Mouse (Mus musculus) layer of hippocampus, postnatal 25 days (tissue): ENCODE measurements around the gene Ccdc152. TPM values are rescaled to one million over a fixed set of nuclear protein-coding genes. Genes with fewer than 3 reads are reported as not detected.

Experiments
- DNase-seq, 2 experiments: peaks; one replicate each; pipeline ENCODE4 v3.0.0; 2022; ENCODE audit warnings: mixed read lengths in 2 of 2, low spot score in 1 of 2; ENCODE audit errors: extremely low spot score in 1 of 2
- total RNA-seq, 2 experiments: library from RNA; stranded (reverse); gene quantifications; 2 replicates each; pipeline ENCODE4 v1.2.3; 2021

The Ccdc152 gene
- total RNA-seq = not detected

GRCm38 (mm10) chr15:3303426-3303825 lies at the start of gene Ccdc152:
TSS of gene Ccdc152 (minus strand) at chr15:3303526.
- DNase-seq = no peak

GRCm38 (mm10) chr15:3349306-3350064 lies 46.2 kb upstream of the Ccdc152 start:
- no peak for DNase-seq

GRCm38 (mm10) chr15:3346682-3347081 lies 43.4 kb upstream of the Ccdc152 start:
- DNase-seq = no peak

GRCm38 (mm10) chr15:3344555-3344954 lies 41.2 kb upstream of the Ccdc152 start:
- DNase-seq = peak in 1 of 2 experiments; percentile 15

- DNase-seq = no peak
Observed at GRCm38 (mm10) chr15:3341806-3342582, 38.7 kb upstream of the Ccdc152 start.

GRCm38 (mm10) chr15:3339847-3340246 lies 36.5 kb upstream of the Ccdc152 start:
- DNase-seq = no peak

- DNase-seq = no peak
Observed at GRCm38 (mm10) chr15:3332517-3332916, 29.2 kb upstream of the Ccdc152 start.

- no peak for DNase-seq
Observed at GRCm38 (mm10) chr15:3331813-3332212, 28.5 kb upstream of the Ccdc152 start.

- no peak for DNase-seq
Observed at GRCm38 (mm10) chr15:3330291-3330690, 27.0 kb upstream of the Ccdc152 start.

- DNase-seq = no peak
Observed at GRCm38 (mm10) chr15:3323041-3323440, 19.7 kb upstream of the Ccdc152 start.

- no peak for DNase-seq
Observed at GRCm38 (mm10) chr15:3319929-3320328, 16.6 kb upstream of the Ccdc152 start.

GRCm38 (mm10) chr15:3316617-3317016 lies 13.3 kb upstream of the Ccdc152 start:
- DNase-seq = no peak

- no peak for DNase-seq
Observed at GRCm38 (mm10) chr15:3312937-3313336, 9.6 kb upstream of the Ccdc152 start.

- DNase-seq = no peak
Observed at GRCm38 (mm10) chr15:3309856-3310255, 6.5 kb upstream of the Ccdc152 start.

GRCm38 (mm10) chr15:3300361-3301100 lies 2.8 kb downstream of the Ccdc152 start:
- DNase-seq = no peak

- DNase-seq = no peak
Observed at GRCm38 (mm10) chr15:3297615-3298014, 5.7 kb downstream of the Ccdc152 start.

GRCm38 (mm10) chr15:3295986-3296385 lies 7.3 kb downstream of the Ccdc152 start:
- DNase-seq = no peak

GRCm38 (mm10) chr15:3293477-3293876 lies 9.8 kb downstream of the Ccdc152 start:
- DNase-seq = no peak

- DNase-seq = no peak
Observed at GRCm38 (mm10) chr15:3290435-3290834, 12.9 kb downstream of the Ccdc152 start.

- DNase-seq = no peak
Observed at GRCm38 (mm10) chr15:3286032-3286431, 17.3 kb downstream of the Ccdc152 start.

GRCm38 (mm10) chr15:3281737-3282136 lies 21.6 kb downstream of the Ccdc152 start:
- DNase-seq = no peak
